Mouse (Mus musculus): Measurements from ENCODE around the gene Ripk3. TPM values are rescaled to one million over a fixed set of nuclear protein-coding genes. Genes with fewer than 3 reads are reported as not detected.

Ripk3 gene
- polyA plus RNA-seq, 1 experiment, result 38.9 TPM

GRCm38 (mm10) chr14:55785195-55785594 lies 3.5 kb downstream of the Ripk3 start:
- Histone ChIP-seq H3K27ac (ENCODE audit: control insufficient read depth, insufficient read depth, low read depth, low read length, poor library complexity) (no peak overlapping the region), H3K4me3 (replicated peaks; ENCODE audit: control insufficient read depth, low read depth, low read length) (no peak overlapping the region), H3K4me1 (ENCODE audit: control insufficient read depth, insufficient read depth, low read length) (peaks cover 3% of the 10 kb centered on the region; the same call in 1 of the 2 replicates)
- TF ChIP-seq CTCF (IDR thresholded peaks at IDR 0.05; ENCODE audit: control insufficient read depth, insufficient read depth, low read length), result no peak
- no peak for TF ChIP-seq POLR2A (IDR thresholded peaks at IDR 0.05; ENCODE audit: borderline replicate concordance, control insufficient read depth, low read depth, low read length)
- WGBS, result 73% methylated on average over 6 of the region's 6 CpGs

GRCm38 (mm10) chr14:55783958-55784235 lies 4.8 kb downstream of the Ripk3 start, which contains the start of gene Adcy4:
TSS of gene Adcy4 (minus strand) at chr14:55784095.
- TF ChIP-seq POLR2A (IDR thresholded peaks at IDR 0.05; ENCODE audit: borderline replicate concordance, control insufficient read depth, low read depth, low read length) (no peak), CTCF (IDR thresholded peaks at IDR 0.05; ENCODE audit: control insufficient read depth, insufficient read depth, low read length) (no peak)
- 46% methylated on average over 13 of the region's 13 CpGs for WGBS
- 0 out of 2 replicates have a peak within 1 kb of the TSS, but pooled peaks have one; percentile 19 for H3K27ac ChIP-seq (ENCODE audit: control insufficient read depth, insufficient read depth, low read depth, low read length, poor library complexity)
- no peak within 1 kb of the TSS for H3K4me3 ChIP-seq (replicated peaks; ENCODE audit: control insufficient read depth, low read depth, low read length)
- peaks cover 3% of the 10 kb centered on the region; the same call in 1 of the 2 replicates for H3K4me1 ChIP-seq (ENCODE audit: control insufficient read depth, insufficient read depth, low read length)

GRCm38 (mm10) chr14:55783171-55783957 lies 5.3 kb downstream of the Ripk3 start:
- 41% methylated on average over 31 of the region's 31 CpGs for WGBS
- H3K4me1 ChIP-seq (ENCODE audit: control insufficient read depth, insufficient read depth, low read length), result peaks cover 3% of the 10 kb centered on the region; the same call in 1 of the 2 replicates
- 0 out of 2 replicates have a peak overlapping the region, but pooled peaks have one; percentile 19 for H3K27ac ChIP-seq (ENCODE audit: control insufficient read depth, insufficient read depth, low read depth, low read length, poor library complexity)
- TF ChIP-seq CTCF (IDR thresholded peaks at IDR 0.05; ENCODE audit: control insufficient read depth, insufficient read depth, low read length) (no peak), POLR2A (IDR thresholded peaks at IDR 0.05; ENCODE audit: borderline replicate concordance, control insufficient read depth, low read depth, low read length) (no peak)
- no peak overlapping the region for H3K4me3 ChIP-seq (replicated peaks; ENCODE audit: control insufficient read depth, low read depth, low read length)

GRCm38 (mm10) chr14:55782361-55782960 lies 6.2 kb downstream of the Ripk3 start:
- H3K4me1 ChIP-seq (ENCODE audit: control insufficient read depth, insufficient read depth, low read length), result peaks cover 3% of the 10 kb centered on the region; the same call in 1 of the 2 replicates
- no peak overlapping the region for H3K4me3 ChIP-seq (replicated peaks; ENCODE audit: control insufficient read depth, low read depth, low read length)
- no peak overlapping the region for H3K27ac ChIP-seq (ENCODE audit: control insufficient read depth, insufficient read depth, low read depth, low read length, poor library complexity)
- no peak for TF ChIP-seq CTCF (IDR thresholded peaks at IDR 0.05; ENCODE audit: control insufficient read depth, insufficient read depth, low read length)
- TF ChIP-seq POLR2A (IDR thresholded peaks at IDR 0.05; ENCODE audit: borderline replicate concordance, control insufficient read depth, low read depth, low read length), result no peak
- WGBS, result 66% methylated on average over 9 of the region's 9 CpGs

- WGBS, result 25% methylated on average over 14 of the region's 14 CpGs
- TF ChIP-seq POLR2A (IDR thresholded peaks at IDR 0.05; ENCODE audit: borderline replicate concordance, control insufficient read depth, low read depth, low read length) (no peak), CTCF (IDR thresholded peaks at IDR 0.05; ENCODE audit: control insufficient read depth, insufficient read depth, low read length) (peak; percentile 92)
- Histone ChIP-seq H3K4me3 (replicated peaks; ENCODE audit: control insufficient read depth, low read depth, low read length) (no peak overlapping the region), H3K27ac (ENCODE audit: control insufficient read depth, insufficient read depth, low read depth, low read length, poor library complexity) (no peak overlapping the region), H3K4me1 (ENCODE audit: control insufficient read depth, insufficient read depth, low read length) (peaks cover 3% of the 10 kb centered on the region; the same call in 1 of the 2 replicates)
These were observed 7.4 kb downstream of the Ripk3 start for GRCm38 (mm10) chr14:55781310-55781709.

GRCm38 (mm10) chr14:55780736-55781135 lies 7.9 kb downstream of the Ripk3 start:
- TF ChIP-seq CTCF (IDR thresholded peaks at IDR 0.05; ENCODE audit: control insufficient read depth, insufficient read depth, low read length) (no peak), POLR2A (IDR thresholded peaks at IDR 0.05; ENCODE audit: borderline replicate concordance, control insufficient read depth, low read depth, low read length) (no peak)
- Histone ChIP-seq H3K4me1 (ENCODE audit: control insufficient read depth, insufficient read depth, low read length) (peaks cover 3% of the 10 kb centered on the region; the same call in 1 of the 2 replicates), H3K4me3 (replicated peaks; ENCODE audit: control insufficient read depth, low read depth, low read length) (no peak overlapping the region), H3K27ac (ENCODE audit: control insufficient read depth, insufficient read depth, low read depth, low read length, poor library complexity) (no peak overlapping the region)
- WGBS, result 73% methylated on average over 11 of the region's 11 CpGs

- Histone ChIP-seq H3K4me3 (replicated peaks; ENCODE audit: control insufficient read depth, low read depth, low read length) (no peak overlapping the region), H3K4me1 (ENCODE audit: control insufficient read depth, insufficient read depth, low read length) (peaks cover 3% of the 10 kb centered on the region; the same call in 1 of the 2 replicates), H3K27ac (ENCODE audit: control insufficient read depth, insufficient read depth, low read depth, low read length, poor library complexity) (no peak overlapping the region)
- WGBS, result 87% methylated on average over 16 of the region's 16 CpGs
- TF ChIP-seq CTCF (IDR thresholded peaks at IDR 0.05; ENCODE audit: control insufficient read depth, insufficient read depth, low read length) (no peak), POLR2A (IDR thresholded peaks at IDR 0.05; ENCODE audit: borderline replicate concordance, control insufficient read depth, low read depth, low read length) (no peak)
These were observed 9.0 kb downstream of the Ripk3 start for GRCm38 (mm10) chr14:55779656-55780055.

- Histone ChIP-seq H3K4me3 (replicated peaks; ENCODE audit: control insufficient read depth, low read depth, low read length) (no peak overlapping the region), H3K27ac (ENCODE audit: control insufficient read depth, insufficient read depth, low read depth, low read length, poor library complexity) (no peak overlapping the region), H3K4me1 (ENCODE audit: control insufficient read depth, insufficient read depth, low read length) (peaks cover 3% of the 10 kb centered on the region; the same call in 1 of the 2 replicates)
- no peak for TF ChIP-seq POLR2A (IDR thresholded peaks at IDR 0.05; ENCODE audit: borderline replicate concordance, control insufficient read depth, low read depth, low read length)
- no peak for TF ChIP-seq CTCF (IDR thresholded peaks at IDR 0.05; ENCODE audit: control insufficient read depth, insufficient read depth, low read length)
- WGBS, result 89% methylated on average over 15 of the region's 15 CpGs
These were observed 10.0 kb downstream of the Ripk3 start for GRCm38 (mm10) chr14:55778686-55779085.
